Mouse (Mus musculus) CH12.LX (cell line): ENCODE results near the gene Smg6. TPM values are rescaled to one million over a fixed set of nuclear protein-coding genes. Genes with fewer than 3 reads are reported as not detected.

Experiments
- DNase-seq: peaks from one replicate; pipeline ENCODE4 v3.0.0-alpha.2; 2013; ENCODE audit errors: extremely low read depth
- H3K27ac ChIP-seq: 2 replicates; pipeline ENCODE4 v1.5.1; 2012; ENCODE audit warnings: low read depth, mild to moderate bottlenecking, control low read depth, moderate library complexity; ENCODE audit not compliant: insufficient read depth
- H3K27me3 ChIP-seq: replicated peaks from 2 replicates; pipeline ENCODE3; 2012; ENCODE audit warnings: inconsistent platforms
- H3K36me3 ChIP-seq, 2 experiments: replicated peaks in 1 of 2; 2 replicates each; pipeline versions ENCODE3 to v1.6.1; 2012; ENCODE audit warnings: inconsistent platforms in 1 of 2, low read length in 1 of 2, mild to moderate bottlenecking in 1 of 2, mixed read lengths in 1 of 2, moderate library complexity in 1 of 2; ENCODE audit not compliant: control insufficient read depth in 1 of 2, insufficient read depth in 1 of 2
- H3K4me1 ChIP-seq, 2 experiments: 2 replicates each; pipeline ENCODE4 v1.6.1; 2012; ENCODE audit warnings: inconsistent platforms in 1 of 2, moderate library complexity in 1 of 2; ENCODE audit not compliant: insufficient read depth in 2 of 2, control insufficient read depth in 1 of 2
- H3K4me2 ChIP-seq: 2 replicates; pipeline ENCODE4 v1.6.1; 2012; ENCODE audit warnings: low read depth, mild to moderate bottlenecking, control low read depth; ENCODE audit not compliant: poor library complexity, insufficient read depth, severe bottlenecking
- H3K4me3 ChIP-seq, 3 experiments: fragments of 150-350 bp in 1 of 3; sonication (generic) in 1 of 3; replicated peaks in 1 of 3; 2 replicates each; pipeline versions ENCODE3 to v1.5.1; 2011 to 2012; ENCODE audit warnings: low read depth in 2 of 3, low read length in 2 of 3, mild to moderate bottlenecking in 2 of 3, moderate library complexity in 2 of 3, control low read depth in 1 of 3, improper control_type of control experiment in 1 of 3, inconsistent platforms in 1 of 3, mixed read lengths in 1 of 3; ENCODE audit not compliant: poor library complexity in 1 of 3
- H3K79me2 ChIP-seq: replicated peaks from 2 replicates; pipeline ENCODE4 v1.6.1; 2012; ENCODE audit warnings: mild to moderate bottlenecking, moderate library complexity; ENCODE audit not compliant: control insufficient read depth, poor library complexity, insufficient read depth, severe bottlenecking; ENCODE audit errors: extremely low read depth
- H3K9ac ChIP-seq: 2 replicates; pipeline ENCODE4 v1.6.1; 2012; ENCODE audit warnings: low read depth, mild to moderate bottlenecking, control low read depth, moderate library complexity; ENCODE audit not compliant: insufficient read depth
- H3K9me3 ChIP-seq: replicated peaks from 2 replicates; pipeline ENCODE3; 2012; ENCODE audit warnings: low read length, inconsistent platforms, mixed read lengths
- BHLHE40 ChIP-seq: IDR thresholded peaks from 2 replicates; pipeline ENCODE4 v1.6.1; 2011; ENCODE audit warnings: mild to moderate bottlenecking, low read depth, low read length, improper control_type of control experiment
- CHD1 ChIP-seq: IDR thresholded peaks from 2 replicates; pipeline ENCODE4 v1.6.1; 2012; ENCODE audit warnings: low read depth, low read length, improper control_type of control experiment, inconsistent platforms
- CHD2 ChIP-seq: IDR thresholded peaks from 2 replicates; pipeline ENCODE4 v1.6.1; 2011; ENCODE audit warnings: low read length, improper control_type of control experiment
- E2F4 ChIP-seq: IDR thresholded peaks from 2 replicates; pipeline ENCODE4 v1.6.1; 2011; ENCODE audit warnings: low read depth, low read length, improper control_type of control experiment; ENCODE audit not compliant: insufficient replicate concordance
- ELF1 ChIP-seq: IDR thresholded peaks from 2 replicates; pipeline ENCODE4 v1.6.1; 2014; ENCODE audit warnings: low read depth, mild to moderate bottlenecking, inconsistent platforms, low read length, improper control_type of control experiment
- EP300 ChIP-seq: IDR thresholded peaks from 2 replicates; pipeline ENCODE4 v1.6.1; 2011; ENCODE audit warnings: low read length, improper control_type of control experiment
- JUN ChIP-seq: IDR thresholded peaks from 2 replicates; pipeline ENCODE4 v1.6.1; 2011; ENCODE audit warnings: low read depth, mild to moderate bottlenecking, low read length, improper control_type of control experiment, moderate library complexity; ENCODE audit not compliant: insufficient read depth
- MAFK ChIP-seq: IDR thresholded peaks from 2 replicates; pipeline ENCODE4 v1.6.1; 2011; ENCODE audit warnings: low read length, improper control_type of control experiment; ENCODE audit not compliant: insufficient replicate concordance
- MAZ ChIP-seq: IDR thresholded peaks from 2 replicates; pipeline ENCODE4 v1.6.1; 2012; ENCODE audit warnings: low read depth, mild to moderate bottlenecking, inconsistent platforms, low read length, improper control_type of control experiment, moderate library complexity
- MEF2A ChIP-seq: IDR thresholded peaks from 2 replicates; pipeline ENCODE4 v1.6.1; 2014; ENCODE audit warnings: low read depth, mild to moderate bottlenecking, inconsistent platforms, low read length, improper control_type of control experiment, borderline replicate concordance
- MXI1 ChIP-seq: IDR thresholded peaks from 2 replicates; pipeline ENCODE4 v1.6.1; 2011; ENCODE audit warnings: mild to moderate bottlenecking, low read depth, low read length, improper control_type of control experiment
- MYC ChIP-seq: IDR thresholded peaks from 2 replicates; pipeline ENCODE4 v1.6.1; 2011; ENCODE audit warnings: low read depth, mild to moderate bottlenecking, improper control_type of control experiment, low read length
- NELFE ChIP-seq: IDR thresholded peaks from 2 replicates; pipeline ENCODE4 v1.6.1; 2011; ENCODE audit warnings: low read depth, low read length, improper control_type of control experiment
- POLR2A ChIP-seq: IDR thresholded peaks from 2 replicates; pipeline ENCODE4 v1.6.1; 2011; ENCODE audit warnings: low read depth, mild to moderate bottlenecking, improper control_type of control experiment, low read length
- POLR2AphosphoS2 ChIP-seq: IDR thresholded peaks from 2 replicates; pipeline ENCODE4 v1.6.1; 2011; ENCODE audit warnings: low read depth, low read length, improper control_type of control experiment
- RAD21 ChIP-seq: IDR thresholded peaks from 2 replicates; pipeline ENCODE4 v1.6.1; 2011; ENCODE audit warnings: low read depth, mild to moderate bottlenecking, low read length, improper control_type of control experiment, moderate library complexity
- RCOR1 ChIP-seq: conservative IDR thresholded peaks from 2 replicates; pipeline ENCODE4 v1.6.1; 2012; ENCODE audit warnings: low read depth, mild to moderate bottlenecking, inconsistent platforms, low read length, improper control_type of control experiment
- TBP ChIP-seq: conservative IDR thresholded peaks from 2 replicates; pipeline ENCODE4 v1.6.1; 2011; ENCODE audit warnings: low read depth, low read length, improper control_type of control experiment
- UBTF ChIP-seq: IDR thresholded peaks from 2 replicates; pipeline ENCODE4 v1.6.1; 2012; ENCODE audit warnings: low read depth, mild to moderate bottlenecking, inconsistent platforms, low read length, improper control_type of control experiment, moderate library complexity
- USF1 ChIP-seq: IDR thresholded peaks from 2 replicates; pipeline ENCODE4 v1.6.1; 2014; ENCODE audit warnings: low read depth, mild to moderate bottlenecking, inconsistent platforms, low read length, improper control_type of control experiment
- USF2 ChIP-seq: conservative IDR thresholded peaks from 2 replicates; pipeline ENCODE4 v1.6.1; 2011; ENCODE audit warnings: low read depth, low read length, improper control_type of control experiment
- ZC3H11A ChIP-seq: IDR thresholded peaks from 2 replicates; pipeline ENCODE4 v1.6.1; 2012; ENCODE audit warnings: low read depth, mild to moderate bottlenecking, inconsistent platforms, low read length, improper control_type of control experiment
- ZKSCAN1 ChIP-seq: IDR thresholded peaks from 2 replicates; pipeline ENCODE4 v1.6.1; 2012; ENCODE audit warnings: low read depth, inconsistent platforms, low read length, improper control_type of control experiment, borderline replicate concordance
- ZMIZ1 ChIP-seq: IDR thresholded peaks from 2 replicates; pipeline ENCODE4 v1.6.1; 2012; ENCODE audit warnings: low read depth, mild to moderate bottlenecking, inconsistent platforms, low read length, improper control_type of control experiment
- ZNF384 ChIP-seq: IDR thresholded peaks from 2 replicates; pipeline ENCODE4 v1.6.1; 2012; ENCODE audit warnings: low read depth, low read length, improper control_type of control experiment, inconsistent platforms
- dilution Hi-C: fragments of 300-500 bp; cut with MboI; formaldehyde crosslinking; loops from 2 replicates; pipeline ENCODE4 v1.14.3; 2020; ENCODE audit warnings: low sequenced_read_pairs; ENCODE audit not compliant: extremely low pct_unique_long_range_greater_than_20kb, extremely low pct_ligation_motif_present
- in situ Hi-C: fragments of 300-500 bp; cut with MboI; formaldehyde crosslinking; loops from 3 replicates; pipeline ENCODE4 v1.14.3; 2019; ENCODE audit warnings: low sequenced_read_pairs, low pct_ligation_motif_present, low pct_unique_long_range_greater_than_20kb, mixed read lengths
- polyA plus RNA-seq: library from polyadenylated mRNA; unstranded; fragments of >175 nt; gene quantifications from 2 replicates; pipeline ENCODE4 v1.2.1, GENCODE M21; 2012; ENCODE audit warnings: low read depth; ENCODE audit not compliant: insufficient read length
- total RNA-seq, 2 experiments: library from RNA; depleted of rRNA; stranded (reverse); fragments of 300-350 nt in 1 of 2; fragments of >200 nt in 1 of 2; gene quantifications; 2 replicates each; pipeline ENCODE4 v1.2.3; 2012 to 2014

The Smg6 gene
- total and polyA plus RNA-seq, 3 experiments = 9.0 to 18.5 (median 12.1) TPM

DNA sequence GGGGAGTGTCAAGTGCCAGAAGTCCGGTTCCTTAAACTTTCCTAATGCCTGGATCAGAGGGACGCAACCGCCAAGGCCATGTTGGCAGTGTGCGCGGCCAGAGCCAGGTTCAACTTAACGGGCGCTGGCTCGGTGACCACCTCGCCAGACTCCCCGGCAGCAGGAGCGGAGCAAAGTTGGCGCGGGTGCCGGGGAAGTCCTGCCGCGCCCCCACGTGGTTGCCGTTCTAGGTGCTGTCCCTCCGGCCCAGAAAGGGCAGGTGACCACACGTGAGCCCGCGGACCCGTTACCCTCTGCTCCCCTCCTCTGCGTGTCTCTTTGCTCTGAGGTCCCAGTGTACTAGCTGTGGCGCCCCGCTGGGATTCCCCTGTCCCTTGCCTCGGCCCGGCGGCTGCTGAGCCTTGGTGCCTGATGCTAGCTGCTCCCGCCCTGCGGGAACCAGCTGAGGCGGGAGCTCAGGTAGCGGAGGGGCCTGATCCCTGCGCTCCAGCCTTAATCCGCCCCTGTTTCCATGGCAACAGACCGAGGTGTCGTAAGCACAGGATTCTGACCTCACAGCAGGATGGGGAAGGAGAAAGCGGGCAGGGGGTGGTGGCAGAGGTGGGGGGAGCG is 269.3 kb downstream of the Smg6 start (continued):
- TF ChIP-seq RAD21 (no peak; the same call in 1 of the 2 replicates), MXI1 (peak; percentile 74; the same call in 1 of the 2 replicates), CHD2 (no peak), TBP (no peak), RCOR1 (no peak), NELFE (no peak), MEF2A (no peak), ZKSCAN1 (no peak), ELF1 (no peak), JUN (no peak), POLR2A (no peak), ZMIZ1 (no peak), ZNF384 (no peak), MAZ (no peak), ZC3H11A (no peak), EP300 (no peak), USF1 (peak; percentile 55), CHD1 (no peak), POLR2AphosphoS2 (no peak), MYC (no peak), UBTF (no peak), E2F4 (no peak), USF2 (no peak)

- TF ChIP-seq MAFK = no peak
- TF ChIP-seq BHLHE40 = no peak
- Histone ChIP-seq H3K27me3 (peaks cover 78% of the 10 kb centered on the region), H3K9me3 (peaks cover 10% of the 10 kb centered on the region), H3K4me3 (no peak overlapping the region), H3K79me2 (no peaks in the 10 kb centered on the region), H3K9ac (no peak overlapping the region), H3K4me2 (no peak overlapping the region), H3K36me3 (no peaks in the 10 kb centered on the region), H3K4me1 (peaks cover 17 to 37% of the 10 kb centered on the region in 2 experiments), H3K27ac (no peak overlapping the region)
- dilution Hi-C loops = no loop called here
- in situ Hi-C loops = no loop called here
- no peak for DNase-seq
These were observed 270.5 kb downstream of the Smg6 start for GRCm38 (mm10) chr11:75196131-75196530.
